Mouse (Mus musculus): ENCODE results near the gene Rpp25l. TPM values are rescaled to one million over a fixed set of nuclear protein-coding genes. Genes with fewer than 3 reads are reported as not detected.

Rpp25l gene
- polyA plus RNA-seq, 1 experiment from 2014 or later = 85.9 TPM

DNA sequence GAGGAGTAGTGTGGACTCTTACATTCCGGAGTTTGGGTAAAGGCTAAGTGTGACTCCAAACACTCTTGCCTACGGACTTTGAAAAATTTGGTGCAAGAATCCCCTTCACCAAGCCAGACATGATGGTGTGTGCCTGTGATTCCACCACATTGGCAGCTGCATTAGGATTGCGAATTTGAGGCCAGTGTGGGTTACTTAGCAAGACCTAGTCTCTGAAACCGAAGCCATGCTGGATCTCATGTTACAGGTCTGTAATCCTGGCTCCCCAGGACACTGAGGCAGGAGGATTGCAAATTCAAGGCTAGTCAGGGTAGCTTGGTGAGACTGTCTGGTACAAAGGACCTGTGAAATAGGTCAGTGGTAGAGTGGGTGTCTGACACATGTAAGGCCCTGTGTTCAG lies 45.4 kb upstream of the Rpp25l start:
- no peak for DNase-seq (ENCODE audit: low spot score, missing footprints)
- Histone ChIP-seq H3K9ac (ENCODE audit: low read length) (no peak overlapping the region), H3K27me3 (ENCODE audit: control insufficient read depth, insufficient read depth, low read length) (no peaks in the 10 kb centered on the region), H3K4me3 (ENCODE audit: low read depth, low read length) (no peak overlapping the region), H3K36me3 (ENCODE audit: control insufficient read depth, insufficient read depth, low read length) (no peaks in the 10 kb centered on the region), H3K4me2 (no peak overlapping the region), H3K27ac (ENCODE audit: low read depth, low read length) (no peak overlapping the region), H3K4me1 (ENCODE audit: control insufficient read depth, insufficient read depth, low read length) (peaks cover 26% of the 10 kb centered on the region), H3K9me3 (ENCODE audit: control insufficient read depth, low read length) (no peaks in the 10 kb centered on the region)
- no peak for ATAC-seq (ENCODE audit: low FRiP score)
- 92% methylated on average over 4 of the region's 4 CpGs for WGBS

DNA sequence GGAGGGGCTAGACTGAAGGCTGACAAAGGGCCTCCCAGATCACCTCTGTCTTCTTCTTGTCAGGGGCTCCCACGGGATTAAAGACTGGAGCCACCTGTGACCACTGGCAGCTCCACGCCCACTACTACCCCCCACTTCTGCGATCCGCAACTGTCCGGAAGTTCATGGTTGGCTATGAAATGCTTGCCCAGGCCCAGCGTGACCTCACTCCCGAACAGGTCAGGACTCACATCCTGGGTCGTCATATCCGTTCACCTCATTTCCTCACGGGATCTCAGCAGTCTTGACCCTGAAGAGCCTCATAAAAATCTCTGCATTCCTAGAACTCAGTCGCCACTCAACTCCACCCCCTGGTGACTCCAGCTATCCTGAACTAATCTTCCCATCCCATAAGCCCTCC lies 44.7 kb upstream of the Rpp25l start:
- Histone ChIP-seq H3K4me2 (no peak overlapping the region), H3K27me3 (ENCODE audit: control insufficient read depth, insufficient read depth, low read length) (no peaks in the 10 kb centered on the region), H3K9ac (ENCODE audit: low read length) (no peak overlapping the region), H3K9me3 (ENCODE audit: control insufficient read depth, low read length) (no peaks in the 10 kb centered on the region), H3K4me1 (ENCODE audit: control insufficient read depth, insufficient read depth, low read length) (peaks cover 26% of the 10 kb centered on the region), H3K4me3 (ENCODE audit: low read depth, low read length) (no peak overlapping the region), H3K27ac (ENCODE audit: low read depth, low read length) (no peak overlapping the region), H3K36me3 (ENCODE audit: control insufficient read depth, insufficient read depth, low read length) (no peaks in the 10 kb centered on the region)
- ATAC-seq (ENCODE audit: low FRiP score) = no peak
- DNase-seq (ENCODE audit: low spot score, missing footprints) = no peak
- 88% methylated on average over 11 of the region's 11 CpGs for WGBS

DNA sequence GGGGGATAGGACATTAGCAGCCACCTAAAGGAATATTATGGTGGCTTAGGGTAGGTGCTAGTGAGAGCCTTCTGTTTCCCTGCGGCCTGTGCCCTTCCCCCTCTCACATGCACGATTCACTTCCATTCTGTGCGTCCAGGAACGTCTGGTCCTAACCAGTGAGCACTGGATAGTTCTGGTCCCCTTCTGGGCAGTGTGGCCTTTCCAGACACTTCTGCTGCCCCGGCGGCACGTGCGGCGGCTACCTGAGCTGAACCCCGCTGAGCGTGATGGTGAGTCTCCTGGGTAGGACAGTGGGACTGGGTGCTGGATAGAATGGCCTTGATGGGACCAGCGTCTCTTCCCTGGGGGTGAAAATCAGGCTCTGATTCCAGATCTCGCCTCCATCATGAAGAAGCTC lies 44.0 kb upstream of the Rpp25l start:
- H3K27me3 ChIP-seq (ENCODE audit: control insufficient read depth, insufficient read depth, low read length) = no peaks in the 10 kb centered on the region
- no peaks in the 10 kb centered on the region for H3K36me3 ChIP-seq (ENCODE audit: control insufficient read depth, insufficient read depth, low read length)
- H3K9ac ChIP-seq (ENCODE audit: low read length) = no peak overlapping the region
- no peak overlapping the region for H3K4me2 ChIP-seq
- ATAC-seq (ENCODE audit: low FRiP score) (no peak), DNase-seq (ENCODE audit: low spot score, missing footprints) (no peak)
- no peak overlapping the region for H3K27ac ChIP-seq (ENCODE audit: low read depth, low read length)
- WGBS = 91% methylated on average over 13 of the region's 13 CpGs
- H3K9me3 ChIP-seq (ENCODE audit: control insufficient read depth, low read length) = no peaks in the 10 kb centered on the region
- H3K4me3 ChIP-seq (ENCODE audit: low read depth, low read length) = no peak overlapping the region
- H3K4me1 ChIP-seq (ENCODE audit: control insufficient read depth, insufficient read depth, low read length) = peaks cover 25% of the 10 kb centered on the region

DNA sequence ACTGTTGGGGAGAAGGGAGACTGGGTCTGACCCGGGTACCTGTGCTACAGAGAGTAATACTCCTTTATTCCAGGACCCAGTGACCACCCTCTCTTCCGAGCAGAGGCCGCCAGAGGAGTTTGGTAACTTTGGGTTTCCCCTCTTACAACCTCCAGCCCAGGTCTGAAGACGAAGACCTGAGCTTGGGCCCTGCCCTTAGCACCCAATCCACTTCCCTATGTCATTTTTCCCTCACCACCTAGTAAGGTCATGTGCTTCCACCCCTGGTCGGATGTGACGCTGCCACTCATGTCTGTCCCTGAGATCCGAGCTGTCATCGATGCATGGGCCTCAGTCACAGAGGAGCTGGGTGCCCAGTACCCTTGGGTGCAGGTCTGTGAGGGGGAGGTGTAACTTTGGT lies 43.1 kb upstream of the Rpp25l start:
- H3K4me2 ChIP-seq = peak overlapping the region; percentile 99
- H3K27me3 ChIP-seq (ENCODE audit: control insufficient read depth, insufficient read depth, low read length) = no peaks in the 10 kb centered on the region
- H3K9ac ChIP-seq (ENCODE audit: low read length) = peak overlapping the region; percentile 70
- DNase-seq (ENCODE audit: low spot score, missing footprints) (peak; percentile 80), ATAC-seq (ENCODE audit: low FRiP score) (no peak; the same call in 1 of the 2 replicates)
- H3K27ac ChIP-seq (ENCODE audit: low read depth, low read length) = no peak overlapping the region
- H3K36me3 ChIP-seq (ENCODE audit: control insufficient read depth, insufficient read depth, low read length) = no peaks in the 10 kb centered on the region
- peak overlapping the region; percentile 69 for H3K4me3 ChIP-seq (ENCODE audit: low read depth, low read length)
- WGBS = 77% methylated on average over 8 of the region's 8 CpGs
- H3K9me3 ChIP-seq (ENCODE audit: control insufficient read depth, low read length) = no peaks in the 10 kb centered on the region
- peaks cover 17% of the 10 kb centered on the region for H3K4me1 ChIP-seq (ENCODE audit: control insufficient read depth, insufficient read depth, low read length)

DNA sequence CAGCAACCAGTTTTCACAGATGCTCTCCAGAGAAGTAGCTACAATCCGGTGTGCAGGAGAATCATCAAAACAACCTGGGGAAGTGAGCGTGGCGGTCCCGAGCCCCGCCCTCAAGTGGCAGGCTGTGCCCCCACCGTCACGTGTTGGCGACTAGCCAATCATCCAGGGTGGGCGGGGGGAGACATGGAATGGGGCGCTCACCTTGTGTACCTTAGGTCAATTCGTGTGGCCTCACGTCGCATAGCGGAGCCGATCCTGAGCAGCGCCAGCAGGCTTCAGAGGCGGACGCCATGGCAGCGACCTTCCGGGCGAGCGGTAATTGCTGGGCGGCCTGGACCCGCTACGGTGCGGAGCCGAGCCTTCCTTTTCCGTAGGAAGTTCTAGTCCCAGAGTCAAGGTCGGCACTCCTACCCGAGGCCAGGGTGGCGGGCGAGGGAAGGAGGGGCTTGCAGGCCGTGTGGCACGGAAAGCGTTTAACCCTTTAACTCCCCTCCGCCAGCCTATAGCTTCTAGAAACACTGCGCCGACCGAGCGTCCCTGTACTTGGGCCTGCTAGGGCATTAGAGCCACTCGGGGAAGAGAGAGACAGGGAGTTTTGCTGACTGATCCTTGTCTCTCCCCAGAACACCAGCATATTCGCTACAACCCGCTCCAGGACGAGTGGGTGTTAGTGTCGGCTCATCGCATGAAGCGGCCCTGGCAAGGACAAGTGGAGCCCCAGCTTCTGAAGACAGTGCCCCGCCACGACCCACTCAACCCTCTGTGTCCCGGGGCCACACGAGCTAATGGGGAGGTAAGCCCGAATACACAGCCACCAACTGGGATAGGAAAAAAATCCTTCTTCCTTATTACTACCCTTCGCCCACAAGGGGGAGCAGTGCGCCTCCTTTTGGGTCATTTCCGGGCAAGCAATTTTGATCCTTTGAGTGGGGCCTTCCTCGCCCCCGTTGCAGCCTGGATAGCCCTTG lies 42.3 kb upstream of the Rpp25l start, which contains the start of gene Sigmar1:
Gene Sigmar1, minus strand, starts transcription at position 820 of the 968 bp plus-strand sequence.
- peak within 1 kb of the TSS; percentile 70 for H3K9ac ChIP-seq (ENCODE audit: low read length)
- H3K4me1 ChIP-seq (ENCODE audit: control insufficient read depth, insufficient read depth, low read length) = peaks cover 10% of the 10 kb centered on the region
- WGBS = under 1% methylated on average over 57 of the region's 57 CpGs
- H3K27me3 ChIP-seq (ENCODE audit: control insufficient read depth, insufficient read depth, low read length) = no peaks in the 10 kb centered on the region
- H3K9me3 ChIP-seq (ENCODE audit: control insufficient read depth, low read length) = no peaks in the 10 kb centered on the region
- H3K36me3 ChIP-seq (ENCODE audit: control insufficient read depth, insufficient read depth, low read length) = no peaks in the 10 kb centered on the region
- peak within 1 kb of the TSS; percentile 22; the same call in 1 of the 2 replicates for H3K27ac ChIP-seq (ENCODE audit: low read depth, low read length)
- peak within 1 kb of the TSS; percentile 69 for H3K4me3 ChIP-seq (ENCODE audit: low read depth, low read length)
- ATAC-seq (ENCODE audit: low FRiP score) (peak; percentile 77), DNase-seq (ENCODE audit: low spot score, missing footprints) (peak; percentile 97)
- peak within 1 kb of the TSS; percentile 99 for H3K4me2 ChIP-seq

DNA sequence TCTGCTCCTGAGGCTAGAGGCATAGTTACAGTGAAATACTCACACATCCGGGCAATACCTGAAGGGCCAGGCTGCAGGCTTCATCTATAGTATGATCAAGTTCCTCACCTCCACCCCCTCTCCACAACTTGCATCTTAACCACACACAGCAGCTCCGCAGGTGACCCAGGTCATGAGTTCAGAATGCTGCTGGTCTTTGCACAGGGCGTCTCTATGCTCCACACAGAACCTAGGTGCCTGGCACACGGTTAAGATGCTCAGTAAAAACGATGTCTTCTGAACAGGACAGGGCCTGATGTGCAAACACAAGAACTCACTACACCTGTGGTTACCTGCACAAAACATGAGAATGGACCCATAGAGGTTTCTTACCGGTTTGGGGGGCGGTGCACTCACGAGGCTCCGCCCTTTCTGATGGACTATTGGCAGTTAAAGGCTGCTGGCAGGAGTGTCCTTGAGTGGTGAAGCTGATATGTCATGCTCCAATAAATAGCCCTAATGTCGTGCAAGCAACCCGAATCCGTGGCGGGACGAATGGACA lies 41.5 kb upstream of the Rpp25l start, which contains the start of gene Galt:
Gene Galt, plus strand, starts transcription at position 432 of the 541 bp plus-strand sequence.
- peaks cover 3% of the 10 kb centered on the region for H3K4me1 ChIP-seq (ENCODE audit: control insufficient read depth, insufficient read depth, low read length)
- H3K9me3 ChIP-seq (ENCODE audit: control insufficient read depth, low read length) = no peaks in the 10 kb centered on the region
- ATAC-seq (ENCODE audit: low FRiP score) = peak; percentile 56
- DNase-seq (ENCODE audit: low spot score, missing footprints) = no peak
- peak within 1 kb of the TSS; percentile 69 for H3K4me3 ChIP-seq (ENCODE audit: low read depth, low read length)
- H3K36me3 ChIP-seq (ENCODE audit: control insufficient read depth, insufficient read depth, low read length) = no peaks in the 10 kb centered on the region
- H3K27ac ChIP-seq (ENCODE audit: low read depth, low read length) = peak within 1 kb of the TSS; percentile 22; the same call in 1 of the 2 replicates
- H3K27me3 ChIP-seq (ENCODE audit: control insufficient read depth, insufficient read depth, low read length) = no peaks in the 10 kb centered on the region
- peak within 1 kb of the TSS; percentile 99 for H3K4me2 ChIP-seq
- H3K9ac ChIP-seq (ENCODE audit: low read length) = peak within 1 kb of the TSS; percentile 70
- WGBS = 14% methylated on average over 14 of the region's 14 CpGs

DNA sequence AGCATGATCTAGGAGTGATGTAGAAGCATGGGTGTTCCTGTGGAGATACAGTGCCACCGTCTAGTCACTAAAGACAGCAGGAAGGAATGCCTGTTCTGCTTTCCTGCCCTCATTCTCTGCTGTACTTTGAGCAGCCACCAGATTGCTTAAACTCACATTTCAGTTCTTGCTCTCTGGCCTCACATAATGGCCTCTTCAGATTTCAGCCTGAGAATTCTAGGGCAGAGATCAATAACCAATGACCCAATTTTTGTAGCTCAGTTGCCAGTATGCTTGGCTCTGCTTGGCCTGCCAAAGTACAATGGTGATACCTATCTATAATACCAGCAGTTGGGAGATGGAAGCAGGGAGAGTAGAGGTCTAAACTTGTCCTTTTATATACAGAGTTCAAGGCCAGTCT lies 31.7 kb upstream of the Rpp25l start:
- DNase-seq (ENCODE audit: low spot score, missing footprints) (no peak), ATAC-seq (ENCODE audit: low FRiP score) (no peak)
- no peak overlapping the region for H3K4me2 ChIP-seq
- peaks cover 8% of the 10 kb centered on the region; the same call in 1 of the 2 replicates for H3K9me3 ChIP-seq (ENCODE audit: control insufficient read depth, low read length)
- 64% methylated on average over 1 of the region's 1 CpGs for WGBS
- H3K27ac ChIP-seq (ENCODE audit: low read depth, low read length) = no peak overlapping the region
- H3K36me3 ChIP-seq (ENCODE audit: control insufficient read depth, insufficient read depth, low read length) = no peaks in the 10 kb centered on the region
- no peaks in the 10 kb centered on the region for H3K27me3 ChIP-seq (ENCODE audit: control insufficient read depth, insufficient read depth, low read length)
- no peak overlapping the region for H3K4me3 ChIP-seq (ENCODE audit: low read depth, low read length)
- H3K4me1 ChIP-seq (ENCODE audit: control insufficient read depth, insufficient read depth, low read length) = peaks cover 7% of the 10 kb centered on the region
- no peak overlapping the region for H3K9ac ChIP-seq (ENCODE audit: low read length)

DNA sequence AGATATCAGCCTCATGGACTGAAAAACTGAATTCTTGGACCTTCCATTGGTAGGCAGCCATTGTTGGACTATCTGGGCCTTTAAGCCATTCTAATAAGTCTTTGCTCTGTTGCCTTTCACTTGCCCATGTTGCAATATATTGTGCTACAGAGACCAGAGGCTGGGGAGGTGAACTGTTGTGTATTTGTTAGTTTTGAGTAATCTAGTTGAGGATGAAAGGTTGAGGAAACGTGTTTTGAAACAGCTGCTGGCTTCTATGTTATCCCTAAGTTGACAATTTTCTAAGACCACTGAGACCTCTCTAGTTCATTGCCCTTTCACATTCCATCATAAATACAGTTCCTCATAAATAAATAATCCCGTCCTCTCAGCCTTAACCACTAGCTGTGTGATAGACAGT lies 30.8 kb upstream of the Rpp25l start:
- DNase-seq (ENCODE audit: low spot score, missing footprints) (no peak), ATAC-seq (ENCODE audit: low FRiP score) (no peak)
- Histone ChIP-seq H3K27me3 (ENCODE audit: control insufficient read depth, insufficient read depth, low read length) (no peaks in the 10 kb centered on the region), H3K9me3 (ENCODE audit: control insufficient read depth, low read length) (peaks cover 8% of the 10 kb centered on the region; the same call in 1 of the 2 replicates), H3K9ac (ENCODE audit: low read length) (no peak overlapping the region), H3K36me3 (ENCODE audit: control insufficient read depth, insufficient read depth, low read length) (peaks cover under 1% of the 10 kb centered on the region; the same call in 1 of the 2 replicates), H3K4me1 (ENCODE audit: control insufficient read depth, insufficient read depth, low read length) (peaks cover 12% of the 10 kb centered on the region), H3K4me2 (no peak overlapping the region), H3K4me3 (ENCODE audit: low read depth, low read length) (no peak overlapping the region), H3K27ac (ENCODE audit: low read depth, low read length) (no peak overlapping the region)
- 65% methylated on average over 2 of the region's 2 CpGs for WGBS

DNA sequence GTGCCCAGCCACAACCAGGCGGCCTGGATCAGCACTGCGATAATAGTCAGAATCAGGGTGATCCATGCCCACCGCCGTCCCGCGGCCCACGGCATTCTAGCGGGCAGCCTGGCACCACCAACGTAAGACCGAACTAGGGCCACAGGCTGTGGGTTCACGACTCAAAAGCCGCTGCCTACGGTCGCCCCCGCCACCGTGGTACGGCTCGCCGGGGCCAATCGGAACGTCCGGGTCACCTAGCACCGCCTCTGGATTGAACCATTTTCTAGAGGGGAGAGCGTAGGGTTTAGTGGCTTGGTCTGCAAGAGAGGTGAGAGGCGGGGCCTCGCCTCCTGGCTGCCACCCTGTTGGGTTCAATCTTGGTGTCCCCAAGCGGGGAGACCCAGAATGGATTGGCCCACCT lies 27.8 kb upstream of the Rpp25l start:
- ATAC-seq (ENCODE audit: low FRiP score) = peak; percentile 97
- peaks cover 12% of the 10 kb centered on the region for H3K4me1 ChIP-seq (ENCODE audit: control insufficient read depth, insufficient read depth, low read length)
- under 1% methylated on average over 27 of the region's 27 CpGs for WGBS

More for the DNA sequence above, 27.8 kb upstream of the Rpp25l start:
- Histone ChIP-seq H3K4me2 (peak overlapping the region; percentile 94), H3K36me3 (ENCODE audit: control insufficient read depth, insufficient read depth, low read length) (peaks cover 6% of the 10 kb centered on the region; the same call in 1 of the 2 replicates), H3K27me3 (ENCODE audit: control insufficient read depth, insufficient read depth, low read length) (no peaks in the 10 kb centered on the region), H3K4me3 (ENCODE audit: low read depth, low read length) (peak overlapping the region; percentile 79), H3K9me3 (ENCODE audit: control insufficient read depth, low read length) (no peaks in the 10 kb centered on the region; the same call in 1 of the 2 replicates), H3K9ac (ENCODE audit: low read length) (peak overlapping the region; percentile 82), H3K27ac (ENCODE audit: low read depth, low read length) (peak overlapping the region; percentile 44; the same call in 1 of the 2 replicates)
- DNase-seq (ENCODE audit: low spot score, missing footprints) = peak; percentile 99
